Mouse (Mus musculus) heart, postnatal 0 days (tissue): ENCODE measurements at regions not wholly inside any gene's neighbourhood (a gene's known extent, or its start where the extent isn't known, plus 50 kb on each side); places are given as distances from the start of the nearest gene placed in this dataset.

ENCODE experiments used
- CTCF ChIP-seq: IDR thresholded peaks from 2 replicates; pipeline ENCODE4 v1.5.1; 2016; ENCODE audit warnings: antibody characterized with exemption, control low read depth, low read depth
- EP300 ChIP-seq: IDR thresholded peaks from 2 replicates; pipeline ENCODE4 v1.6.1; 2016; ENCODE audit warnings: antibody characterized with exemption, low read depth

DNA sequence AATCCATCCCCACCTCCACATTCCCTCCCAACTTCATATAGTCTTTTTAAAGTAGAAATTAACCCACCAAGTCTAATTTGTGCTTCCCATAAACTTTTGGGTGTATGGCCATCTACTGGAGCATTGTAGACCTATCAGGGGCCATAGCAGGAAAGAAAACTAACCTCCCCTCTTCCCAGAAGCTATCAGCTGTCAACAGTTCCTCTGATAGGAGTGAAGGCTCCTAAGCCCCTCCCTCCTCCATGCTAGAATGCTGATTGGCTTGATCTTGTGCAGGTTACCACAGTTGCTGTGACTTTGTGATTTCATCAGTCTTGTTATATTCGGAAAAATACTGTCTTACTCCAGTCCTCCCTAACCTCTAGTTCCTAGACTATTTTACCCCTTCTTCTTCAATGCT lies 109.4 kb upstream of the Nhs start:
- TF ChIP-seq CTCF (no peak), EP300 (no peak)
